Mouse (Mus musculus) thymus, adult 2 months (tissue): ENCODE data around the gene Cdcp2.

Experiments
- CTCF ChIP-seq: fragments of 200-500 bp; IDR thresholded peaks from 2 replicates; pipeline ENCODE4 v1.5.1; 2012; ENCODE audit warnings: mild to moderate bottlenecking, control low read depth, low read length, moderate library complexity, borderline replicate concordance; ENCODE audit not compliant: control insufficient read depth, poor library complexity, insufficient read depth; ENCODE audit errors: extremely low read depth
- POLR2A ChIP-seq: fragments of 200-500 bp; IDR thresholded peaks from 2 replicates; pipeline ENCODE4 v1.6.1; 2012; ENCODE audit warnings: mild to moderate bottlenecking, low read length, control low read depth, moderate library complexity; ENCODE audit not compliant: control insufficient read depth, poor library complexity, insufficient read depth; ENCODE audit errors: extremely low read depth

DNA sequence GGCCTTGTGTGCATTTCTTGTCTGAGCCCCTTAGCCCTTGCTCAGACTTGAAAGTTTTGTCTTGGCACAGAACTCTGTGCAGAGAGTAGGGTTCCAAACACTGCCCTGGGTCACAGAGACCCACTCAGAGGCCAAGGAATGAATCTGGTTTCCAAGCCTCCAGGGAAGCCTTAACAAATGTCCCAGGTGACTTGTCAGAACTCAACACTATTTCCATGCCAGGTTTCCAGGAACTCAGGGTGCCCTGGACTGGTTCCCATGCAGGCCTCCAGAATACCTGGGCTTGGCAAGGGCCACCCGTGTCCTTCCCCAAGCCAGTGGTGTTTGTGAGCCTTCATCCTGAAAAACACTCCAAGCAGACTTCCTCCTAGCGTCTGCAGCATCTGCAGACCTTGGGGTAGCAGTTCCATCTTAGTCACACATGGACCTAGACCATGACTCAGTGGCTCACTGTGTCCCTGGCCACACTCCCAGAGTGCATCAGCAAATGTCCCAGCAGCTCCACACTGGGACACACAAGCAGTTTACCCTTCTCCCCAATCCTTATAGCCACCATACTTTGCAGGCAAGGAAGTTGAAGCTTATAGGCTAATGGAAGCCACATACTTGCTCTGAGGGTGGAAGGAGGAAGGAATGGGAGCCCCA is 21.2 kb downstream of the Cdcp2 start:
- TF ChIP-seq POLR2A (no peak), CTCF (no peak)
